Mouse (Mus musculus) right cerebral cortex, postnatal 36 days (tissue): ENCODE measurements at regions not wholly inside any gene's neighbourhood (a gene's known extent, or its start where the extent isn't known, plus 50 kb on each side); places are given as distances from the start of the nearest gene placed in this dataset.

ENCODE experiments used
- DNase-seq, 2 experiments: peaks; one replicate each; pipeline ENCODE4 v3.0.0; 2022; ENCODE audit warnings: low spot score in 2 of 2, mixed read lengths in 1 of 2

DNA sequence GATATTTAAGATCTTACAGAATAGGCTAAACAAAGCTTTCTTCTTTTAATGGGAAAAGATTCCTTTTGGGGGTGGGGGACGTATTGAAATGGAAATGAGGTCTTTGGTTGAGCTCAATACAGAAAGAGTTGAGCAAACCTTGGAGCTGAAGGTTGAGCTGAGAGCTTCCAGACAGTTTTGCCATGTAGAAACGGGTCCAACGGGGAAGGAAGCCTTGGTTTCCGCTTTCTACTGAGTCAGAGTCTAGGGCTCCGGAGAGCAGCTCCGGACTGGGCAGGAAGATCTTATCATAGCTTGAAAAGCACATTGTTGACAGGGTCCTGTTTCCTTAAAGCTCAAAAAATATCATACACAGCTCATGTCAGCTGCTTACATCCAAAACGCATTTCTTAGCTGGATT, 97.0 kb upstream of the Myo10 start:
- DNase-seq: no peak

GRCm38 (mm10) chr15:25536451-25537334, 85.6 kb upstream of the Myo10 start:
- DNase-seq: no peak

DNA sequence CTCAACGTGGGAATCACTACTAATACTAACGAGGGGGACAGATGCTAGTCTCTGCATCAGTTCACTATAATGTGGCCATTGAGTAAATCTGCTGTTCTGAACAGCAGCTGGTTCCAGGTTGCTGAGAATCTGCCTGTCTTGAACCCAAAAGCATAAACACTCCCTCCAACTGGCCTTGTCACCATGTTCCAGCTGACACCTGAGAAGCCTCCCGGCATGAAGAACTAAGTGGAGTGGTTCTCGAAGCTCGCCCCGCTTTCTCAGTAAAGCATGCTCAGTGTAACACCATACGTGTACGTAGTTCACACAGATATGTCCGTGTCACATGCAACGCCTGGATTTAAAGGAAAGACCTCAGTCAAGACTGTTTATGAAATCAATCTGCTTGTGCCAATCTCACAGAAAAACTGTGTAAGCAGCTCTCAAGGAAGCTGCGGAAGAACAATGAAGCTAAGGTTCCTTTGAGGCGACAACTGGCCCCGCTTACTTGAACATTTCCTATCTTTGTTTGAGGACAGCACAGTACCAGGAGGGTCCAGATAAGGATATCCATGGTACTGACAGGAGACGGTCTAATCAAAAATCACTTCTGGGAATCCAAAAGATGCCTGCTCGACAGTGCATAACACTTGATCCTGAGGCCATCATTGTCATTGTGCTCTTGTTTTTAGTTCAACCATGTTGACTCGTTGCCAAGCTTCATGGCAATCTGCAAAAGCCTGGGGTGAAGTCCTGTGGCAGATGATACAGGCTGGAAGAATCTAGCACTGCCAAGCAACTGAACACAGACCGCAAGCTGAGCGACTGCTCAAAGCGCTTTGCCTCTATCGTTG, 82.8 kb upstream of the Myo10 start:
- no peak for DNase-seq

GRCm38 (mm10) chr15:25542382-25542781, 79.9 kb upstream of the Myo10 start:
- no peak for DNase-seq

- DNase-seq: no peak
These were observed 76.1 kb upstream of the Myo10 start for GRCm38 (mm10) chr15:25546185-25546584.

DNA sequence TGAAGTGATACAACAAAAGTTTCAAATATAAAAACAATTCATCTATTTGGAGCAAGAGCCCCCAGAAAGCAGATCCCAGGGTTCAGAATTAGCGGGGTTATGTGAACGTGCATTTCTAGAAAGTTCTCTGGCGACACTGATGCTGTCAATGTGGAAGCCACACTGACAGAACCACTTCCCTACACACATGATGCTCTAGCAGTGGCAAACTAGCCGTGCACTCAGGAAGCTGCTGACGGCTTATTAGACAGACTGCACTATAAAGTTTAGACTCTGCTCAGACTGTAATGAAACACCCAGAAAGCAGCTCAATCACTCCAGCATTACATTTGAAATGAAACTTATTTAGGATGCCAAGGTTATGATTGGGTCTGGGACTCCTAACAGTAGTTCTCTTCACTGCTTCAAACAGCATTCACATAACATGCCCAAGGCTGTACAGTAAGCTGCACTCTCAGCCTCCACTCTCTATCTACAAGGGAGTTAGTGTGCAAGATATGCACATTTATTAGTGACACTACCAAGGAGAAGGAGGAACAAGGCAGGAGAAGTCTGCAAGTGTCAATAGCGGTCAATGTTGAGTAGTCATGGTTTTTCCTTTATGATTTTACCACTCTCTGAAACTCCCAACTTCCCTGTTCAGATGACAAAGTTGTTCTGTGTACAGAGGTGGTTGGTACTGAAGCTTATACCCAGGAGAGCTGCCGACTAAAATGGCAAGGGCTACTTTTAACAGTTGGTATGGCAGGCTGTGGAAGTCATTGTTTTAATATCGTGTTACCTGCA, 71.9 kb upstream of the Myo10 start:
- no peak for DNase-seq

DNA sequence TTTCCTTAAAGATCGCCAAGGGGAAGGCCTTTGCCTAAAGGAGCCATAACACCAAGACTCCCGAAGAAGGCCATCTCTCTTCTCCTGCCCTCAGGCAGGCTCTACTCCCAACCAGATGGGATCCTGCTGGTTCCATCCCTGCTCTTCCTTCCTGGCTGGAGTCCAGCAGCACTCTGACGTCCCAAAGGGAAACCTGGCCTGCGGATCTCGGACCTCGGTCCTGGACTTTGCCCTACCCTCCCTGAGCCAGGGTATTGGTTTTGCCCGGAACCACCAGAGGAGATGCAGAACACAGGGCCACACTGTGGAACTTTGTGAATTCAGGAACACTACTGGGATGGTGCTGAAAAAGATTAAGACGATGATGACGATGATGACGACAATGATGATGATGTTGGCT, 67.4 kb upstream of the Myo10 start:
- no peak for DNase-seq

DNA sequence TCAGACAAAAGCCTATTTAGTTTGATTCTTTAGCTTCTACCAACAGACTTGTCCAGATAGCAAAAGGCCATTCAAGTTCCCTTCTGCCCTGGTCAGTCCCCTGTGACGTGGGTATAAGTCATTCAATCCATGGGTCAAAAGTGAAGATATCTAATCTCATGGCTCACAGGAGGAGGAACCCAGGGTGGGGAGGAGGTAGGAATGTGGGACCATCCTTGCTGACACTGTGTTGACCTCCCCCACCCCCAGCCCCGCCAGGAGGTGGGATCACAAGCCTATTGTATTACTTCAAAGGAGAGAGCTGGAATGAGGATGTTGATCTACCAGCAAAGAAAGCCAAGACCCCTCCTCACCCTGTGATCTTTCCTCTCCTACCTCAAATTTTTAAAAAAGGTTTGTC, 66.5 kb upstream of the Myo10 start:
- DNase-seq: no peak

GRCm38 (mm10) chr15:25557566-25557965, 64.8 kb upstream of the Myo10 start:
- no peak for DNase-seq

DNA sequence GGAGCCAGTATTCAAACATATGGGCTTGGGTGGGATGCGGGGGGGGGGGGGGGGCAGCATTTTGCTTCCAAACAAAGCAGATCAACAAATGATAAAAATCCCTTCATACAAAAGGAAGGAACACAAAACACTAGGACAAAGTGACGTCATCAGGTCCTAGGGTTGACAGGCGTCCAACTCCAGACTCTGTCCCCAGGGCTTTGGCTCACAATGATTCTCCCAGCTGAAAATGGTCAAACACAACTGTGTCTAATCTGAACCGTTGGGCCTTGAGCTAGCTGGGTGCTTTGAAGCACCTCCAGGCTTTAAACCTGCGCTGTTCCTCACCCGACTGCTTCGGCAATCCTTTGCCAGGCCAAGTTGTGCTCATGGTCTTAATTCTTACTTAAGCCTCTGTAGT, 64.1 kb upstream of the Myo10 start:
- no peak for DNase-seq

DNA sequence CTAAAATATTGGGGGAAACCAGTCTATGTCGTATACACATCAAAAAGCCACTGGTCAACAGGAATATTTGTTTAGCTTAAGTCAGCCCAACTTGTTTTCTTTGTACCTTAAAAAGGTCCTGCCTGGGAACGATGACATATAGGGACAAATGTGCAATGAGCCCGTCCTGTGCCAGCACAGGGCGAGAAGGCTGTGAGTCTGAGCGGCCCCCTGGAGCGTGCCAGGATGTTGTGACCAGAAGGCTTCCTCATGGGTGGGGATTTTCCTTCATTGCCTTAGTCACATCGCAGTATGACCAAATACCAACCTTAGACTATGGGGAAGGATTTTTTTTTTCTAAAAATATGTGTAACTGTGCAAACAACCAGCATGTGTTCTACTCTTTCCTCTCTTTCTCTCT, 58.7 kb upstream of the Myo10 start:
- no peak for DNase-seq

GRCm38 (mm10) chr15:25572495-25572894, 49.8 kb upstream of the Myo10 start:
- no peak for DNase-seq
